Mouse (Mus musculus) heart, adult 2 months (tissue): ENCODE results near the gene Mecom.
"Not testable (repeated sequence)": the region's sequence is repeated elsewhere in the genome, so short reads cannot be mapped to it uniquely, and the experiment has no call there.

Experiments used
- CTCF ChIP-seq: fragments of 200-600 bp; IDR thresholded peaks from 2 replicates; pipeline ENCODE4 v1.8.1; 2022; ENCODE audit warnings: antibody characterized with exemption, mild to moderate bottlenecking, moderate library complexity
- POLR2A ChIP-seq: fragments of 200-500 bp; IDR thresholded peaks from 2 replicates; pipeline ENCODE4 v1.6.1; 2011; ENCODE audit warnings: mild to moderate bottlenecking, low read depth, low read length, control low read depth; ENCODE audit not compliant: insufficient read depth

GRCm38 (mm10) chr3:30566333-30566732 lies 18.5 kb upstream of the Mecom start:
- TF ChIP-seq CTCF, POLR2A: not testable (repeated sequence)
